Mouse (Mus musculus) spleen, postnatal 10 days (tissue): ENCODE measurements around the gene Gm10961.
"Not testable (repeated sequence)": the region's sequence is repeated elsewhere in the genome, so short reads cannot be mapped to it uniquely, and the experiment has no call there.

ENCODE experiments used
- DNase-seq, 2 experiments: peaks; one replicate each; pipeline ENCODE4 v3.0.0; 2021 to 2022; ENCODE audit warnings: low spot score in 2 of 2

The Gm10961 gene

GRCm38 (mm10) chr3:107612902-107613525, 18.1 kb upstream of the Gm10961 start:
- peak; percentile 64 to 80 for DNase-seq

GRCm38 (mm10) chr3:107617800-107618199, 13.3 kb upstream of the Gm10961 start:
- no peak for DNase-seq

GRCm38 (mm10) chr3:107619911-107620310, 11.2 kb upstream of the Gm10961 start:
- DNase-seq: no peak

- peak in 1 of 2 experiments; percentile 11 for DNase-seq
These were observed 9.6 kb upstream of the Gm10961 start for GRCm38 (mm10) chr3:107621286-107622075.

GRCm38 (mm10) chr3:107622537-107622936, 8.6 kb upstream of the Gm10961 start:
- peak in 1 of 2 experiments; percentile 5 for DNase-seq

GRCm38 (mm10) chr3:107624424-107624823, 6.7 kb upstream of the Gm10961 start:
- no peak for DNase-seq

- no peak for DNase-seq
These were observed 5.6 kb upstream of the Gm10961 start for GRCm38 (mm10) chr3:107625536-107625935.

- no peak for DNase-seq
These were observed 4.4 kb upstream of the Gm10961 start for GRCm38 (mm10) chr3:107626751-107627150.

GRCm38 (mm10) chr3:107627641-107628040, 3.5 kb upstream of the Gm10961 start:
- DNase-seq: no peak

- DNase-seq: no peak
These were observed 2.6 kb upstream of the Gm10961 start for GRCm38 (mm10) chr3:107628551-107628950.

- DNase-seq: no peak
These were observed 1.7 kb upstream of the Gm10961 start for GRCm38 (mm10) chr3:107629411-107629810.

- peak; percentile 85 to 93 for DNase-seq
These were observed 419 bp downstream of the Gm10961 start, which contains the start of gene Strip1 for GRCm38 (mm10) chr3:107631523-107631958. TSS of gene Strip1 (minus strand) at chr3:107631694.

GRCm38 (mm10) chr3:107632786-107633185, 1.7 kb downstream of the Gm10961 start:
- DNase-seq: no peak

GRCm38 (mm10) chr3:107633906-107634305, 2.8 kb downstream of the Gm10961 start:
- DNase-seq: no peak

GRCm38 (mm10) chr3:107635836-107636235, 4.7 kb downstream of the Gm10961 start:
- DNase-seq: no peak

- DNase-seq: no peak
These were observed 5.1 kb downstream of the Gm10961 start for GRCm38 (mm10) chr3:107636236-107636635.

GRCm38 (mm10) chr3:107637606-107638172, 6.6 kb downstream of the Gm10961 start:
- no peak for DNase-seq

GRCm38 (mm10) chr3:107646947-107647346, 15.8 kb downstream of the Gm10961 start:
- DNase-seq: no peak

- DNase-seq: not testable (repeated sequence)
These were observed 19.2 kb downstream of the Gm10961 start for GRCm38 (mm10) chr3:107650276-107650675.

GRCm38 (mm10) chr3:107652968-107653367, 21.8 kb downstream of the Gm10961 start:
- no peak for DNase-seq

GRCm38 (mm10) chr3:107654861-107655260, 23.7 kb downstream of the Gm10961 start:
- DNase-seq: no peak

GRCm38 (mm10) chr3:107655491-107655890, 24.4 kb downstream of the Gm10961 start:
- DNase-seq: no peak

- DNase-seq: no peak
These were observed 25.0 kb downstream of the Gm10961 start for GRCm38 (mm10) chr3:107656151-107656550.
